In genomic region chr11:21994377-21995370, GRCm38 (mm10) we compare ENCODE assay signal across 8 mouse cellular contexts. TPM values are rescaled to one million over a fixed set of nuclear protein-coding genes. Genes with fewer than 3 reads are reported as not detected.
DNase-seq lines count a peak whose midpoint lies in the region; ATAC-seq and TF ChIP-seq lines count a peak whose summit lies in the region.
"Had no signal": no experiment of that assay in that cellular context is flagged by ENCODE, and none has a peak within 500 bp of the region (broad histone marks: within the 10 kb centered on the region; RNA-seq: fewer than 3 reads in every experiment).

No protein-coding gene starts in this region.

- no peak overlapping the region for H3K4me2 ChIP-seq in kidney, embryonic 15.5 days

- H3K27me3 ChIP-seq in kidney, embryonic 15.5 days, result peaks cover 90% of the 10 kb centered on the region

- no peak overlapping the region for H3K27ac ChIP-seq in kidney, embryonic 15.5 days
- no peak overlapping the region for H3K27ac ChIP-seq in bone marrow macrophage, adult 2 months (ENCODE audit: insufficient read depth, low read depth, low read length)
- no peak overlapping the region for H3K27ac ChIP-seq in layer of hippocampus, adult 2 months

- no peak overlapping the region for H3K4me3 ChIP-seq in kidney, embryonic 15.5 days (replicated peaks)
- peak overlapping the region; percentile 9; the same call in 1 of the 2 replicates for H3K4me3 ChIP-seq in bone marrow macrophage, adult 2 months (ENCODE audit: insufficient read depth, low read length)
- H3K4me3 ChIP-seq in layer of hippocampus, adult 2 months, result no peak overlapping the region

- H3K9ac ChIP-seq in kidney, embryonic 15.5 days, result no peak overlapping the region

- no peaks in the 10 kb centered on the region for H3K36me3 ChIP-seq in kidney, embryonic 15.5 days

- H3K9me3 ChIP-seq in kidney, embryonic 15.5 days (replicated peaks), result no peaks in the 10 kb centered on the region

- peak; percentile 23 for DNase-seq in kidney, adult 18-20 months
- DNase-seq in Muller cell, postnatal 12 days (ENCODE audit: inconsistent ontology term), result peak; percentile 30
- DNase-seq in kidney, postnatal 4 days, result peak; percentile 16 to 37
- DNase-seq in spleen, postnatal 14 days (ENCODE audit: low spot score in 2 of 2), result no peak
- no peak for DNase-seq in layer of hippocampus, adult 2 months (ENCODE audit: low spot score in 2 of 2)

- no peak for TF ChIP-seq POLR2A in bone marrow macrophage, adult 2 months (IDR thresholded peaks at IDR 0.05; ENCODE audit: borderline replicate concordance, low read depth, low read length)

- peaks cover 34% of the 10 kb centered on the region for H3K4me1 ChIP-seq in kidney, embryonic 15.5 days
- H3K4me1 ChIP-seq in bone marrow macrophage, adult 2 months (ENCODE audit: control insufficient read depth, insufficient read depth, low read length), result peaks cover 3% of the 10 kb centered on the region; the same call in 1 of the 2 replicates

- WGBS in kidney, embryonic 15.5 days, result 1% methylated on average over 34 of the region's 34 CpGs

- ATAC-seq in kidney, embryonic 15.5 days (replicated peaks; ENCODE audit: low FRiP score), result no peak

- no peak for TF ChIP-seq CTCF in bone marrow macrophage, adult 2 months (IDR thresholded peaks at IDR 0.05; ENCODE audit: low read depth, low read length)
- no peak for TF ChIP-seq CTCF in layer of hippocampus, adult 2 months (conservative IDR thresholded peaks at IDR 0.05)

RNA-seq across cellular contexts. Expression of gene Otx1, which starts 8.0 kb away (rescaled TPM):
- polyA plus RNA-seq in kidney, embryonic 15.5 days (2015; fragmentation: Nextera tagmentation; extraction: Ambion mirVana), result 0.14 TPM in 1 of 2 replicates, not detected in the other
- polyA plus RNA-seq in bone marrow macrophage, adult 2 months (2012; ENCODE audit: insufficient read depth, insufficient read length, missing spikeins), result not detected in 2 replicates
- total RNA-seq in layer of hippocampus, adult 2 months (2021), result 1 to 10 TPM; 3.6 to 4.2 TPM
- polyA plus RNA-seq: gonadal fat pad, adult 2 months had no signal

Comparison
In these comparisons a context has a peak if more than half of its experiments do, and no peak if none do; other contexts are left out.
1. DNase-seq: peak in kidney, adult 18-20 months (single experiment), Muller cell, postnatal 12 days (single experiment) and kidney, postnatal 4 days (2 of 2); none in spleen, postnatal 14 days (0 of 2) and layer of hippocampus, adult 2 months (0 of 2).